Mouse (Mus musculus) 416B (cell line): ENCODE measurements around the gene St3gal3.
A peak's percentile ranks its signal among the peaks of the same experiment; 100 is the strongest.

ENCODE experiments used
- DNase-seq: peaks from one replicate; pipeline ENCODE4 v3.0.0; 2011; ENCODE audit warnings: low read depth

St3gal3 gene

DNA sequence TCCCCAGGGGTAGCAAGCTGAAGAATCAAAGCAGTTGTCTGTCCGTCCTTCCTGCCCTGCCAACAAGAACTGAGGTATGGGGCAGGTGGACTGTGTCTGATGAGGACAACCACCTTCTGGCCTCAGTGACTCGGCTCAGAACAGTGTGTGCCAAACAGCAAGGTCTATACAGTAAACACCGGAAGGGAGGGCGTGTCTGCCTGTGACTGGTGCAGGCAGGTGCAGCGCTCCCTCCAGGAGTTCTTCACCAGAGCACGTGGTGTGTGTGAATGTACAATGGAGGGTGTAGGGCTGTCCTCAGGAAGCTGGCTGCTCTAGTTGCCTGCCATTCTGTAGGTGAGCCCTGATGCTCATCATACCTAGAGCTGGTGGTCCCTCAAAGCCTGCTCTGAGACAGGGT, 80.8 kb downstream of the St3gal3 start:
- DNase-seq = no peak

GRCm38 (mm10) chr4:118049606-118050302, 85.0 kb downstream of the St3gal3 start:
- peak; percentile 41 for DNase-seq

GRCm38 (mm10) chr4:118044510-118044909, 90.2 kb downstream of the St3gal3 start:
- DNase-seq = no peak

- DNase-seq = no peak
Measured at GRCm38 (mm10) chr4:118043331-118044002, 91.2 kb downstream of the St3gal3 start.

DNA sequence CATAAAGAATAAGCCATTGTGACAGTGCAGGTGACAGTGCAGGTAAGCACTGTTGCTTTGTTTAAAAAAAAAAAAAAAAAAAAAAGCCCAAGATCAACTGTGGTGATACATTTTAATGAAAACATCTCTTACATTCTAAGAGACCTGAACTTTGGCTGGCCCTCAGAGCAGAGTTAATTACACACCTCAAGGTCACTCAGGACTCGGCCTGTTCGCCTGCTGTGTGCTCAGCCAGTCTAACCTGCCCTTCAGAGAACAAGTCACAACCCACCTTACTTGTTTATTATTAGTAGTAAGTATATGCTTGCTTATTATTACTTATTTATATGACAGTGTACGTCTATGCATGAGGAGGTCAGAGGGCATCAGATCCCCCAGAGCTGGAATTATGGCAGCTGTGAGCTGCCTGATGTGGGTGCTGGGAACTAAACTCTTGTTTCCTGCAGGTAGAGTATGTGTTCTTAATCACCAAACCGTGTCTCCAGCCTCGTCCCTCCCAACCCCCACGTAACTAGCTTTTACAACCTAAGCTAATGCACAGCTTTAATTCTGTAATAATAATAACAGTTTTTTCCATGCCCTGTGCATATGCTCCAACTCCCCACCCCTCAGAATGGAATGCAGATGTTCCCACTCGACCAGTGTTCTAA, 91.9 kb downstream of the St3gal3 start:
- DNase-seq = no peak

- DNase-seq = no peak
Measured at GRCm38 (mm10) chr4:118041145-118041544, 93.6 kb downstream of the St3gal3 start.

- no peak for DNase-seq
Measured at GRCm38 (mm10) chr4:118040650-118041049, 94.1 kb downstream of the St3gal3 start.

- DNase-seq = no peak
Measured at GRCm38 (mm10) chr4:118039964-118040363, 94.8 kb downstream of the St3gal3 start.

DNA sequence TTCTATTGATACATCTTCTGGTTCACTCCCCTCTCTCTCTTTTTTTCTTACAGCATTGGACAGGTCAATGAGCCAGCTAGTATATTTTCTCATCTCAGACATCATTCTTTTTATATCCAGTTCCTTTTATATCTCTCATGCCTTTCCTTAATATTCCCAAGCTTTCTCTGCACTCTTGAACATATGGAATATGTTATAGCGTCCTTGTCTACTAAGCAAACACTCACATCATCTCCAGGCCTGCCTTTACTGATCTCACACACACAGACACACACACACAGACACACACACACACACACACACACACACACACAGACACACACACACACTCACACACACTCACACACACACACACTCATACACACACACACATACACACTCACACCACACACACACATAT, 96.7 kb downstream of the St3gal3 start:
- no peak for DNase-seq

DNA sequence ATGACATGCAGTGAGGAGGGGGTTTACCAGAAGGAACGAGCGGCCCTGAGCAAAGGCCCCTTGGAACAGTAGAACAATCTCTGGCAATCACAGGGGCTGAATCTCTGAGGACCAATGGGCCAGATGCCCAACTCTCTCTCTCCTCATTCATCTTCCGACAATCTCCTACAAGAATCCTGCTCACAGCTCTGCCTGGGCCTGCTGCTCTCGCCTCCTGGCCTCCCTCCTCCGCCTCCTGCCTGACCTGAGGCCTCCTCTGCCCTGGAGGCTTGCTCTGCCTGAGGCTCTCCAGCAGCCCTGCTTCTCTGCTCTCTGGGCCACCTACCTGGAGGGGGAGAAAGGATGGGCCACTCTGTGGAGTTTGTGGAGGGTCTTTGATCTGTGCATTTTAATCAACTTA, 97.3 kb downstream of the St3gal3 start:
- DNase-seq = no peak

- DNase-seq = no peak
Measured at GRCm38 (mm10) chr4:118036531-118036930, 98.2 kb downstream of the St3gal3 start.

DNA sequence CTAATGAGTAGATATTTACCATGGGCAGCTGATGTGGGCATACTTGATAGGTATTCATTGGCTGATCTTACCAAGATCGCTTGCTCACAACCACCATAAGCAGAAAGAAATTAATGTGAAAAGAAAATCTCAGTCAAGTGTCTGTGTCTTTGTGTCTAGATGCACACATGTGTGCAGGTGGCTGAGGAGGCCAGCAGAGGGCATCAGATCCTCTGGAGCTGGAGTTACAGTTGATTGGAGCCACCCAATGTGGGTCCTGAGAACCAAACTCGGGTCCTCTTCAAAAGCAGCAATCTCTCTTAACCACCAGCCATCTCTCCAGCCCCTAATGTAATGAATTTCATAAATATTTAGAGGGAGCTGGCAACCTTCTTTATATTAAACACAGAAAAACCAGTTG, 99.6 kb downstream of the St3gal3 start:
- no peak for DNase-seq

DNA sequence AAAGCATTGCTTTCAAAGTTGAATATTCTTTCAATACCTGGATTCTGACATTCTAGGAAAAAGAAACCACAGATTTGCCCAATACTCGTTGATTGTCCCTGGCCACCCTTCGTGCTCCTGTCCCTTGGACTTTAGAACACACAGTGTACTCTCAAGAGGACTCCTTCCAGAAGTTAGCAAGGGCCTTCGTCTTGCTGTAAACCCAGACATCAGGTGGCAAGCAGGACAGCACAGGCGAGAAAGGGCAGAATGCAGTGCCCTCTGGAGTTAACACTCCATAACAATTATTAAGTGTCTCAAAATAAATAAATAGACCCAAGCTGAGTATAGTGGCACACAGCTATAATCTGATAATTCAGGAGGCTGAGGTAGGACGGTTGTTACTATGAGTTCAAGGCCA, 101.7 kb downstream of the St3gal3 start:
- DNase-seq = no peak

GRCm38 (mm10) chr4:118031776-118032170, 102.9 kb downstream of the St3gal3 start:
- no peak for DNase-seq

- DNase-seq = no peak
Measured at GRCm38 (mm10) chr4:118031132-118031775, 103.5 kb downstream of the St3gal3 start.

DNA sequence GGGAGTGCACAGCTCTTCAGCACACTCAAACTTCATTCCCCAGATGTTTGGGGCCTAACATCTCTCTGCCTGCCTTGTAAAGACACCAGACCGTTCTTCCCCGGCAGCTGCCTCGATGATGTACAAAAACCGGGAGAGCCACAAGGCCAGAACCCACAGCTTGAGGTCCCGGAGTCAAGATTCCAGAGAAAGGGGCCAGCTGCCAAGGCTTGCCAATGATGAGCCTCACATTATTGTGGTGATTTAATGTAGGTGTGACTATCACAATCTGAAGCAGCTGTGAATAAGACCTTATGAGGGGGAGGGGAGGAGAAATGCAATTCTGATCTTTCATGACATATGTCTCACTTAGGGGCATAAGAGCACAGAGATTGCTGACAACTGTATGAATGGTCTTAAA, 104.4 kb downstream of the St3gal3 start:
- DNase-seq = no peak

DNA sequence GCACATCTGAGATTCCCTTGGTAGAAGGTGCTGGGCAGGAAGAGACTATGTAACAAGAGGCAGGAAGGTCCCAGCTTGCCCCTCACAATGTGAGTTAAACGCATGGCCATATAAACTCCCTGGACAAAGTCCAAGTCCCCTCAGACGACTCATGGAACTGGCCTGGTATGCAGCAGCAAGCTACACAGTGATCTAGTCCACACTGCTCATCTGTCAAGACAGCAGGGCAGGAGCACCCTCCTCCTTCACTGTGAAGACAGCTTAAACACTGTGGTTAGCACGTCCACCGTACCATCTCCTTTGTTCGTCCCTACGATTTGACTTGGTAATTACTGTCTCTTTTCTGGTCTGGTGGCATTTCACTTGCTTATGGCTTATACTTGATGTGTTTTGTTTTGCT, 104.8 kb downstream of the St3gal3 start:
- DNase-seq = no peak

DNA sequence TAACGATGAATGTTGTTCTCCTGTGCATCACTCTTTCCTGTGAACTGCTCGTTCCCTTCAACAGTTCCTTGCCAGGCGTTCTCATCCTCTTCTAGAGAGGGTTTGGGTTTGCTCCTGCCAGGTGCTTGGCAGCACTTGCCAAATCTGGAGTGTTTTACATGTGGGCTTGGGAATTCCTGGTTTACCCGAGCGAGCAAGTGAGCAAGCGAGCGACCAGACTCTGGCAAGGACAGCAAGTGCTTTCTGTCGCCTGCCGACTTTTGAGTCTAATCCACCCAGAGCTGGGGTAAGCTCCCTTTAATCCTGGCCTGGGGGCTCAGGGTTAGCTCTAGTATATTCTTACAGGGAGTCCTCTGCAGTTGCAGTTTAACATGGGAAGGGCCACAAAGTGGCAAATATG, 105.7 kb downstream of the St3gal3 start:
- no peak for DNase-seq

DNA sequence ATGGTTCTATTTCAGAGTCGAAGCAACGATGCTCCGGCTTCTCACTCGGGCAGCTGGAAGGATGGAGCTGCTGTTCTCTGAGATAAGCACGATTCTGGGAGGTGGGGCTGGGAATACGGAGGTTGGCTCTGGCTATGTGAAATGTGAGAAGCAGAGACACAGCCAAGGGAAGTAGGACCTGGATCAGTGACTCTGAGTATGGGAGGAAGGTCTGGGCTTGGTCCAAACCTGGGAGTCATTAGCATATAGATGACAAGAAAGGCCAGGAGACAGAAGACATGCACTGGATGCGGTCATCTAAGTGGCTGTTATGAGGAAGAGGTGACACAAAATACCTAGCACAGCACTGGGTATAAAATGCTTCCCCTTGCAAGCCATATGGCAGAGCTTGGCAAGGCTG, 108.8 kb downstream of the St3gal3 start:
- no peak for DNase-seq

DNA sequence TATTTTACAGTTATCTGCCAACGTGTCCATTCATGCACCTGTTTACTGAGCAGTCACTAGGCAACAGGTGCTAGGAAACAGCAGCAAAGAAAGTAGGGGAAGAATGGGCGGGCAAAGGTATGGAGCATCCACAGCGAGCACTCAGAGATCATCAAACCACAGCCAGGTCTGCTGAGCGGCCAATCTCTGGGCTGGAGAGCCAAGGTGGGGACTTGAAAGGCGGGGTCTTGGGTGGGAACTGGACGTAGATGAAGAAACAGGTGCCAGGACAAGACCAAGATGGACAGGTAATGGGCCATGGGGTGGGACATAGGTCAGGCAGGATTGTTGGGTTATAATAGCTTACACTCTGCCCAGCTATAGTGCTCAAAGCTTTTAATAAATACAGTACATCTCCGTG, 109.3 kb downstream of the St3gal3 start:
- DNase-seq = no peak

- DNase-seq = no peak
Measured at GRCm38 (mm10) chr4:118022811-118023210, 111.9 kb downstream of the St3gal3 start.

DNA sequence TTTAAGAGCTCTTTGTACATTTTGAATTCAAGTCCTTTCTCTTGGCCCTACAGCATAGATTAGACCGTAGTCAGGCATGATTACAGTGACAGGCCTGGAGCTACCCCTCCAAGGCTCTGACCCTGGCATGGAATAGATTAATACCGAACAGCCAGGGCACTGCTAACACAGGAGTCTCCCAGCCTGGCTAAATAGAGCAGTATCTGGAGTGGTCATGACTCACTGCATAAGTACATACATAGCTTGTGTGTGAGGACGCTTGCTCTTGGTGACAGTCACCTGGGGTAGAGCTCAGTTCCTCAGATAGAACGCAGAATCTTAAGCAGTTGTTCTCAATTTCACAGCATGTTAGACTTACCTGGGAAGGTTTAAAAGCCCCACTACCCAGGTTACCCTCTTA, 112.3 kb downstream of the St3gal3 start:
- no peak for DNase-seq

DNA sequence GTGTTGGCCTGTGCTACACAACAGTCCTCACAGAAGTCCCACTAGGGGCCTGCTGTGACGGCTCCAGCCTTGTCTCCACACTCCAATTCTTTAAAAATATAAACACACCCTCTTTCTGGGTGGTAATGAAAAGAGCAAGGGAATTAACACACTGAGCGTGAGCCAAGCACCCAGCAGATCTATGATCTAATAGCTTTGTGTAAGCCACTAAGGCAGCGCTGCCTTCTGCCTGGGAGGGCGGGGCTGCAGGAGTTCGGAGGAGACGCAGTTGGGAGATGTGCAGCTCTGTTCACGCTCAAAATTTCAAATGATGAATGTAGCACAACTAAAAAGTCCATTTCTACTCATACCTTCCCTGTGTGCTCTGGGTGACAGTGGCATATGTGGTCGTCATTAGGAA, 115.1 kb downstream of the St3gal3 start:
- DNase-seq = no peak
